Mouse (Mus musculus) spleen, adult 2 months (tissue): ENCODE measurements around the gene Anapc11.

Experiments
- CTCF ChIP-seq: fragments of 200-500 bp; IDR thresholded peaks from 2 replicates; pipeline ENCODE4 v1.5.1; 2011; ENCODE audit warnings: mild to moderate bottlenecking, inconsistent platforms; ENCODE audit not compliant: insufficient read depth, insufficient read length, insufficient replicate concordance; ENCODE audit errors: extremely low read depth
- POLR2A ChIP-seq: fragments of 200-500 bp; IDR thresholded peaks from 2 replicates; pipeline ENCODE4 v1.6.1; 2011; ENCODE audit warnings: low read depth, low read length, inconsistent platforms

- TF ChIP-seq CTCF (no peak), POLR2A (no peak)
Observed at GRCm38 (mm10) chr11:120565114-120565513, 33.1 kb upstream of the Anapc11 start.
